Mouse (Mus musculus) hindlimb bud, embryonic 11.5 days (tissue): ENCODE data around the gene Rasl12.

ENCODE experiments used
- DNase-seq: peaks from one replicate; pipeline ENCODE4 v3.0.0-alpha.2; 2012; ENCODE audit warnings: low read depth, low spot score; ENCODE audit errors: extremely low spot score

The Rasl12 gene

GRCm38 (mm10) chr9:65392638-65393364 is 5.5 kb upstream of the Rasl12 start:
- peak; percentile 39 for DNase-seq

GRCm38 (mm10) chr9:65393606-65394005 is 4.7 kb upstream of the Rasl12 start:
- DNase-seq = no peak

GRCm38 (mm10) chr9:65394360-65394759 is 3.9 kb upstream of the Rasl12 start:
- DNase-seq = no peak

GRCm38 (mm10) chr9:65399934-65400333 is 1.6 kb downstream of the Rasl12 start:
- no peak for DNase-seq

GRCm38 (mm10) chr9:65404331-65405183 is 6.3 kb downstream of the Rasl12 start:
- no peak for DNase-seq

- DNase-seq = no peak
These were observed 6.8 kb downstream of the Rasl12 start for GRCm38 (mm10) chr9:65405184-65405449.

GRCm38 (mm10) chr9:65407327-65407726 is 9.0 kb downstream of the Rasl12 start:
- DNase-seq = no peak

GRCm38 (mm10) chr9:65407861-65408260 is 9.6 kb downstream of the Rasl12 start:
- DNase-seq = no peak

- no peak for DNase-seq
These were observed 10.6 kb downstream of the Rasl12 start for GRCm38 (mm10) chr9:65408871-65409295.

- DNase-seq = no peak
These were observed 12.1 kb downstream of the Rasl12 start for GRCm38 (mm10) chr9:65410378-65410777.

GRCm38 (mm10) chr9:65411326-65411725 is 13.0 kb downstream of the Rasl12 start:
- no peak for DNase-seq

GRCm38 (mm10) chr9:65417738-65418137 is 19.4 kb downstream of the Rasl12 start:
- DNase-seq = no peak

GRCm38 (mm10) chr9:65419633-65420032 is 21.3 kb downstream of the Rasl12 start:
- DNase-seq = no peak

- no peak for DNase-seq
These were observed 24.6 kb downstream of the Rasl12 start, which contains the start of gene Slc51b for GRCm38 (mm10) chr9:65422760-65423501. Slc51b (minus strand) TSS chr9:65422955.

- no peak for DNase-seq
These were observed 26.1 kb downstream of the Rasl12 start for GRCm38 (mm10) chr9:65424393-65424792.

GRCm38 (mm10) chr9:65427511-65427910 is 29.2 kb downstream of the Rasl12 start:
- DNase-seq = no peak

- DNase-seq = no peak
These were observed 29.7 kb downstream of the Rasl12 start for GRCm38 (mm10) chr9:65428003-65428402.

GRCm38 (mm10) chr9:65430401-65430800 is 32.1 kb downstream of the Rasl12 start:
- no peak for DNase-seq

GRCm38 (mm10) chr9:65430921-65431320 is 32.6 kb downstream of the Rasl12 start:
- DNase-seq = no peak

- DNase-seq = peak; percentile 60
These were observed 33.9 kb downstream of the Rasl12 start for GRCm38 (mm10) chr9:65432236-65432635.

- peak; percentile 16 for DNase-seq
These were observed 35.8 kb downstream of the Rasl12 start for GRCm38 (mm10) chr9:65434140-65434539.

- no peak for DNase-seq
These were observed 36.9 kb downstream of the Rasl12 start for GRCm38 (mm10) chr9:65435211-65435610.
